Mouse (Mus musculus) heart, embryonic 14.5 days (tissue): ENCODE results near the gene Dio1. TPM values are rescaled to one million over a fixed set of nuclear protein-coding genes. Genes with fewer than 3 reads are reported as not detected.

Experiments
- ATAC-seq: fragments of 200-750 bp; cut with Nextera tagmentation; 2 replicates; pipeline ENCODE4 v1.8.0; 2017; ENCODE audit warnings: low read depth, moderate TSS enrichment; ENCODE audit not compliant: insufficient number of reproducible peaks, insufficient read depth, low FRiP score
- H3K27ac ChIP-seq, 2 experiments: fragments of 200-500 bp in 1 of 2; fragments of 300-500 bp in 1 of 2; sonication (generic) in 1 of 2; replicated peaks in 1 of 2; 2 replicates each; pipeline ENCODE4 v1.5.1; 2012 to 2014; ENCODE audit warnings: low read depth in 2 of 2, low read length in 2 of 2, control low read depth in 1 of 2, mild to moderate bottlenecking in 1 of 2, mixed read lengths in 1 of 2; ENCODE audit not compliant: control insufficient read depth in 1 of 2, insufficient read depth in 1 of 2
- H3K27me3 ChIP-seq: fragments of 300-500 bp; sonication (generic); 2 replicates; pipeline ENCODE4 v1.6.1; 2014; ENCODE audit warnings: mild to moderate bottlenecking, low read length, control low read depth; ENCODE audit not compliant: control insufficient read depth, insufficient read depth
- H3K36me3 ChIP-seq: fragments of 300-500 bp; sonication (generic); 2 replicates; pipeline ENCODE4 v1.6.1; 2014; ENCODE audit warnings: mild to moderate bottlenecking, control low read depth, low read length, mixed read lengths; ENCODE audit not compliant: control insufficient read depth, insufficient read depth
- H3K4me1 ChIP-seq, 2 experiments: fragments of 200-500 bp in 1 of 2; fragments of 300-500 bp in 1 of 2; sonication (generic) in 1 of 2; 2 replicates each; pipeline ENCODE4 v1.6.1; 2012 to 2014; ENCODE audit warnings: low read length in 2 of 2, control low read depth in 1 of 2, mixed read lengths in 1 of 2; ENCODE audit not compliant: control insufficient read depth in 2 of 2, insufficient read depth in 2 of 2
- H3K4me2 ChIP-seq: fragments of 300-500 bp; sonication (generic); 2 replicates; pipeline ENCODE4 v1.6.1; 2014; ENCODE audit warnings: mild to moderate bottlenecking, low read length
- H3K4me3 ChIP-seq, 2 experiments: fragments of 200-500 bp in 1 of 2; fragments of 300-500 bp in 1 of 2; sonication (generic) in 1 of 2; 2 replicates each; pipeline ENCODE4 v1.5.1; 2012 to 2014; ENCODE audit warnings: low read length in 2 of 2, mild to moderate bottlenecking in 2 of 2, control low read depth in 1 of 2, low read depth in 1 of 2, moderate library complexity in 1 of 2; ENCODE audit not compliant: control insufficient read depth in 1 of 2, insufficient read depth in 1 of 2
- H3K9ac ChIP-seq: fragments of 300-500 bp; sonication (generic); 2 replicates; pipeline ENCODE4 v1.6.1; 2014; ENCODE audit warnings: mild to moderate bottlenecking, low read length
- H3K9me3 ChIP-seq: fragments of 300-500 bp; sonication (generic); 2 replicates; pipeline ENCODE4 v1.6.1; 2016; ENCODE audit warnings: low read length, control low read depth; ENCODE audit not compliant: control insufficient read depth
- WGBS: fragments of 180-500 bp; shearing (Covaris S2); extraction: QIAGEN DNeasy Blood & Tissue Kit; methylation state at CpG from one replicate; pipeline ENCODE4 v1.1.7; 2014; 5-methylcytosine and 5-hydroxymethylcytosine counted together
- polyA plus RNA-seq: library from polyadenylated mRNA; unstranded; fragments of >200 nt; fragmentation: Nextera tagmentation; extraction: Ambion mirVana; gene quantifications from 2 replicates; pipeline ENCODE4 v1.2.1, GENCODE M21; 2014

The Dio1 gene
- polyA plus RNA-seq, 1 experiment from 2014 or later, result not detected

DNA sequence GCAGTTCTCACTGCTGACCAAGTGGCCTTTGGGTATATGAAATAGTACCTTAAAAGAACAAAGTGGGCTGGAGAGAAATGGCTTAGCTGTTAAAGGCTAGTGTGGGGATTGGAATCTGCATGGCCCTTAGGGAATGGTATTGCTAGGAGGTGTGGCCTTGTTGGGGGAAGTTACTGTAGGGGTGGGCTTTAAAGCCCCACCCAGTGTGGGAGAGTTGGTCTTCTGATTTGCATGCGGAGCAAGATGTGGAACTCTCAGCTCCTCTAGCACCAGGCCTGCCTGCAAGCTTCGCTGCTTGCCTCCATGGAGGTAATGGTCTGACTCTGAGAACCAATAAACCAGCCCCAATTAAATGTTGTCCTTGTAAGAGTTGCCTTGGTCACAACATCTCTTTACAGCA lies 14.1 kb upstream of the Dio1 start:
- H3K4me3 ChIP-seq, result no peak overlapping the region

DNA sequence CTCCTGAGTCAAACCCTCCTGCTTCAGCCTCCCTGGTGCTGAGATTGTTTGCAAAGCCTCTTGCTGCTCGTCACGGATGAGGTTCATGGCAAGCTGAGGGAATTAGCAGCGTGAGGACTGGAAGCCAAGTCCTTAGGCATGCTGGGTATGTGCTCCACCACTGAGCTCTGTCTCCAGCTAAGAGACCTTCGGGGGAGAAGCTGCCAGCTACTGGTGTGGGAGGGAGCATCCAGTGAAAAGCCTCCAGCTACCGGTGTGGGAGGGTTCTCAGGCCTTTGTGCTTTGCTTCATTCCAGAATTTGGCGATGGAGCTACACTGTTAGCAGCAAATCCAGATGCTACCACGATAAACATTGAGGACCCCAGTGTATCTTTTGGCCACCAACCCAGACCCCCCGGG lies 11.7 kb upstream of the Dio1 start:
- ATAC-seq, result no peak
- 71% methylated on average over 8 of the region's 8 CpGs for WGBS
- Histone ChIP-seq H3K4me1 (peaks cover 3 to 5% of the 10 kb centered on the region in 2 experiments; a peak in 3 of 4 replicates), H3K4me3 (no peak overlapping the region), H3K27me3 (no peaks in the 10 kb centered on the region), H3K27ac (no peak overlapping the region), H3K4me2 (no peak overlapping the region), H3K9me3 (no peaks in the 10 kb centered on the region), H3K9ac (no peak overlapping the region), H3K36me3 (peaks cover 69% of the 10 kb centered on the region)

More for the DNA sequence above, 14.1 kb upstream of the Dio1 start:
- Histone ChIP-seq H3K9me3 (no peaks in the 10 kb centered on the region), H3K27ac (no peak overlapping the region), H3K36me3 (peaks cover 75% of the 10 kb centered on the region), H3K9ac (no peak overlapping the region), H3K4me2 (no peak overlapping the region), H3K27me3 (no peaks in the 10 kb centered on the region), H3K4me1 (no peaks in the 10 kb centered on the region)
- 85% methylated on average over 2 of the region's 2 CpGs for WGBS
- ATAC-seq, result no peak

- no peak for ATAC-seq
- Histone ChIP-seq H3K9ac (peak overlapping the region; percentile 74), H3K27ac (no peak overlapping the region), H3K9me3 (no peaks in the 10 kb centered on the region), H3K4me3 (peak overlapping the region; percentile 60 to 76), H3K4me2 (peak overlapping the region; percentile 80), H3K4me1 (peaks cover 3 to 5% of the 10 kb centered on the region in 2 experiments; a peak in 3 of 4 replicates), H3K27me3 (no peaks in the 10 kb centered on the region), H3K36me3 (peaks cover 31% of the 10 kb centered on the region)
- WGBS, result 14% methylated on average over 7 of the region's 7 CpGs
These were observed 7.5 kb upstream of the Dio1 start for GRCm38 (mm10) chr4:107314479-107314805.

DNA sequence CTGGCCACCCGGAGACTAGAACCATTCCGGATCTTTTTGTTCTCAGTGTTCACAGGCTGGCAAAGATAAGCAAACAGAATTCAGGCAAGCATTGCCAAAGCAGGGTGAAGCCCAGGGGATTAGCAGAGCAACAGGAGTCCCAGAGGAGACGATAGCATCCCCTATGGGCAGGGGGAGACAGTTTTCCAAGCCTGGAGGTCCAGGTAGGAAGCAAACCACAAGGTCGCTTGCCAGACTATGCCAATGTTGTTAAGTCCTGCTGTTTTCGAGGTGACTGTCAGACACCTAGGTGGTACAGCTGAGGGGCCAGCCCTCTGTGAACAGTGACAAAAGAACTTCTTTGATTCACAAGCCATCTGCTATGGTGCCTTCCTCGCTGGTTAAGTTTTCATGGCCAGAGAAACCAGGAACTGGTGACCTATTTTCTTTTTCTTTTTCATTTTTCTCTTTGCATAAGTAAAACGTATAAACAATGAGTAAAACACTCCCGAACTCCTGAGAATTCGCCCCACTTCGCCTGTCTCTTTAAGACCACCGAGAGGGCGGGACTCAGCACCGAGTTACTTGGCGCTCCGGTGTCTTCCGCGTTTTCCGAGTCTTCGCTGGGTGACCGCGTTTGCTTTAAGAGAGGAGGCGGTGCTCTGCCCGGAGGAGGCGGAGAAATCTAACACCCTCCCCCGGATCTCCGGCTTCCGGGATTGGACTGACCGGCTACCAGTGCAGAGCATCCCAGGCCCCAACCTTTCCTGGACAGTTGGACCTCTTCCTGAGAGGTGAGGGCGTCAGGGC lies 6.9 kb upstream of the Dio1 start, which contains the start of gene Yipf1:
Gene Yipf1 (plus strand): TSS at position 674 of the 789 bp plus-strand sequence.
- WGBS, result 1% methylated on average over 29 of the region's 29 CpGs
- H3K27me3 ChIP-seq, result no peaks in the 10 kb centered on the region
- H3K4me1 ChIP-seq, result peaks cover 3 to 5% of the 10 kb centered on the region in 2 experiments; a peak in 3 of 4 replicates
- ATAC-seq, result peak; percentile 84
- no peaks in the 10 kb centered on the region for H3K9me3 ChIP-seq
- peak within 1 kb of the TSS; percentile 17 to 31 for H3K27ac ChIP-seq
- peak within 1 kb of the TSS; percentile 74 for H3K9ac ChIP-seq
- peak within 1 kb of the TSS; percentile 80 for H3K4me2 ChIP-seq
- peak within 1 kb of the TSS; percentile 60 to 76 for H3K4me3 ChIP-seq
- peaks cover 26% of the 10 kb centered on the region; the same call in 1 of the 2 replicates for H3K36me3 ChIP-seq

DNA sequence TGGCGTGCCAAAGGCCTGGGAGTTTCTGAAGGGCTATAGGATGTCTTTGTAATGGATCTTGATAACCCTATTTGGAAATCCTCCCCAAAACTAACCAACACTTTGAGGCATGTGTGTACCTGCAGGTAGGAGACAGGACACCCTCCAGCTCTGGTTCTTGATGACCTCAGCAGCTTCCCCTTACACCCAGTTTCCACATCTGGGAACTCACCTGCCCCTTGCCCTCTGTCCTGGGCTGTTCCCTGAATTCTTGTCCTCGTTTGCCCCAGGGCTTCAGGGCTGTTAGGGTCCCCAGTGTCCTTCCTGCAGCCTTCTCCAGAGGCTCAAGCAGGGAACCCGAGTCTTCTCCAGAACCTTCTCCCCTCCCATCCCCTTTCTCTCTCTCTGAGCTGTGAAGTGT lies 3.4 kb downstream of the Dio1 start:
- H3K4me2 ChIP-seq, result no peak overlapping the region
- no peak overlapping the region for H3K9ac ChIP-seq
- no peaks in the 10 kb centered on the region for H3K9me3 ChIP-seq
- no peak overlapping the region for H3K4me3 ChIP-seq
- WGBS, result 57% methylated on average over 3 of the region's 3 CpGs
- 0 out of 2 replicates have a peak, but pooled peaks cover 3% of the 10 kb centered on the region for H3K27me3 ChIP-seq
- H3K27ac ChIP-seq, result no peak overlapping the region
- H3K4me1 ChIP-seq, result no peaks in the 10 kb centered on the region; a peak in 1 of 4 replicates
- no peak for ATAC-seq
- no peaks in the 10 kb centered on the region for H3K36me3 ChIP-seq

- no peak overlapping the region for H3K9ac ChIP-seq
- 0 out of 2 replicates have a peak, but pooled peaks cover 3% of the 10 kb centered on the region for H3K27me3 ChIP-seq
- H3K9me3 ChIP-seq, result no peaks in the 10 kb centered on the region
- H3K36me3 ChIP-seq, result no peaks in the 10 kb centered on the region
- ATAC-seq, result no peak
- H3K4me1 ChIP-seq, result no peaks in the 10 kb centered on the region; a peak in 1 of 4 replicates
- no peak overlapping the region for H3K27ac ChIP-seq
- no peak overlapping the region for H3K4me3 ChIP-seq
- WGBS, result 67% methylated on average over 4 of the region's 4 CpGs
- no peak overlapping the region for H3K4me2 ChIP-seq
These were observed 4.1 kb downstream of the Dio1 start for GRCm38 (mm10) chr4:107302832-107303231.

GRCm38 (mm10) chr4:107302221-107302620 lies 4.7 kb downstream of the Dio1 start:
- Histone ChIP-seq H3K9ac (no peak overlapping the region), H3K4me1 (no peaks in the 10 kb centered on the region; a peak in 1 of 4 replicates), H3K4me3 (no peak overlapping the region), H3K4me2 (no peak overlapping the region), H3K9me3 (no peaks in the 10 kb centered on the region), H3K27ac (no peak overlapping the region), H3K36me3 (no peaks in the 10 kb centered on the region), H3K27me3 (0 out of 2 replicates have a peak, but pooled peaks cover 3% of the 10 kb centered on the region)
- WGBS, result 87% methylated on average over 9 of the region's 9 CpGs
- ATAC-seq, result no peak
